15 mouse cellular contexts compared by ENCODE assay signal in the genomic region with DNA sequence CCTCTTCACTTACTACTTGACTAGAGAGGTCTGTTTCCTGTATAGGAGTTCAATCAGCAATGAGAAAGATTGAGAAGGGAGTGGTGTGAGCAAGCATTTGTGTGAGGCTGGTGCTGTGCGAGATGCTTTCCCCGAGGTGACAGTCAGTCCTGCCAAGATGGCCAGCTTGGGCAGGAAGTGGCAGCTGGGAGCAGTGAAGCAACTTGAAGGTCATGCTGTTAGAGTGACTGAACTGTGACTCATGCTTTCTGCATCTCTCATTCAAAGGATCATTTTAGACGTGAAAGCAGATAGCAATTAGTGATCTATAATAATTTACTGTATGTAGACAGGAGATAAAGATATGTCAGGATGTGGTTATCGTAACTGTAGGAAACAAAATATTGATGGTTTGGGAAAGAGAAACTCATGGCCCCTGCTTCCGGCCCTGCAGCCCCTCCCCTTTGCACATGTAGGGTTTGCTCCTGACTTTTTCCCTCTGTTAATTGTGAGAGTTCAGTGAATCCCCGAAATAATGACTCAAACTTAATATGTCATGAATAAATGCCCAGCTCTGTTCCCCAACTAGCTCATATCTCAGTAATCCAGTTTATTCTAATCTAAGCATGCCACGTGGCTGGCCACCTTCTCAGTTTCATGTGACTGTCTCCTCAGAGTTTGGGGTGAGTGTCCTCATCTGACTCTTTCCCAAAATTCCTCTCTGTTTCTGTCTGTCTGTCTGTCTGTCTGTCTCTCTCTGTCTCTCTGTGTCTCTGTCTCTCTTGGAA. TPM values are rescaled to one million over a fixed set of nuclear protein-coding genes. Genes with fewer than 3 reads are reported as not detected.
DNase-seq lines count a peak whose midpoint lies in the region; ATAC-seq and TF ChIP-seq lines count a peak whose summit lies in the region.
"Had no signal": no experiment of that assay in that cellular context is flagged by ENCODE, and none has a peak within 500 bp of the region (broad histone marks: within the 10 kb centered on the region; RNA-seq: fewer than 3 reads in every experiment).

No protein-coding gene starts in this region.

- WGBS in kidney, embryonic 14.5 days: 78% methylated on average over 7 of the region's 7 CpGs

- no peak for TF ChIP-seq EP300 in CH12.LX (IDR thresholded peaks at IDR 0.05; ENCODE audit: low read length)

- H3K36me3 ChIP-seq in CH12.LX (replicated peaks in 1 of 2; ENCODE audit: control insufficient read depth in 1 of 2, insufficient read depth in 1 of 2, low read length in 1 of 2): peaks cover 28 to 62% of the 10 kb centered on the region in 2 experiments
- peaks cover 6% of the 10 kb centered on the region; the same call in 1 of the 2 replicates for H3K36me3 ChIP-seq in kidney, embryonic 14.5 days (ENCODE audit: control insufficient read depth, insufficient read depth, low read length)

- H3K4me2 ChIP-seq in CH12.LX (ENCODE audit: insufficient read depth, low read depth, poor library complexity, severe bottlenecking): no peak overlapping the region
- H3K4me2 ChIP-seq in kidney, embryonic 14.5 days (replicated peaks; ENCODE audit: low read depth, low read length): no peak overlapping the region
- H3K4me2 ChIP-seq: heart, embryonic 15.5 days; hindbrain, embryonic 14.5 days had no signal

- in situ Hi-C loops in CH12.LX (cut with MboI; ENCODE audit: low pct_ligation_motif_present, low pct_unique_long_range_greater_than_20kb, low sequenced_read_pairs): no loop called here

- peaks cover 6% of the 10 kb centered on the region; the same call in 1 of the 2 replicates for H3K79me2 ChIP-seq in CH12.LX (replicated peaks; ENCODE audit: control insufficient read depth, extremely low read depth, insufficient read depth, poor library complexity, severe bottlenecking)

- no peak overlapping the region for H3K27ac ChIP-seq in CH12.LX (ENCODE audit: insufficient read depth, low read depth)
- no peak overlapping the region for H3K27ac ChIP-seq in kidney, embryonic 14.5 days (ENCODE audit: low read depth, low read length)
- H3K27ac ChIP-seq: forebrain, embryonic 10.5 days; heart, embryonic 15.5 days; hindbrain, embryonic 14.5 days; layer of hippocampus, adult 2 months had no signal

- TF ChIP-seq POLR2A in CH12.LX (IDR thresholded peaks at IDR 0.05; ENCODE audit: low read depth, low read length): no peak

- peak; percentile 95 for DNase-seq in 416B (ENCODE audit: low read depth)
- peak; percentile 17 for DNase-seq in CH12.LX (ENCODE audit: extremely low read depth)
- DNase-seq in adrenal gland, postnatal 10 days: peak; percentile 42
- no peak for DNase-seq in urinary bladder, postnatal 4 days (ENCODE audit: low spot score in 2 of 2)
- DNase-seq in layer of hippocampus, postnatal 36 days: no peak
- DNase-seq: cerebellum, adult 9-10 months; gastrocnemius, postnatal 36 days; kidney, adult 9 months; lung, postnatal 4 days had no signal

- no peak for TF ChIP-seq RAD21 in CH12.LX (IDR thresholded peaks at IDR 0.05; ENCODE audit: low read depth, low read length)

- no peaks in the 10 kb centered on the region for H3K9me3 ChIP-seq in CH12.LX (replicated peaks; ENCODE audit: low read length)
- H3K9me3 ChIP-seq in kidney, embryonic 14.5 days (ENCODE audit: control insufficient read depth, low read length): no peaks in the 10 kb centered on the region
- H3K9me3 ChIP-seq: forebrain, embryonic 10.5 days; heart, embryonic 15.5 days had no signal

- TF ChIP-seq CTCF in CH12.LX (conservative IDR thresholded peaks at IDR 0.05 in 1 of 2, IDR thresholded peaks at IDR 0.05 in 1 of 2; ENCODE audit: low read depth in 2 of 2, low read length in 2 of 2): no peak

- dilution Hi-C loops in CH12.LX (cut with MboI; ENCODE audit: extremely low pct_ligation_motif_present, extremely low pct_unique_long_range_greater_than_20kb, low sequenced_read_pairs): no loop called here

- H3K9ac ChIP-seq in CH12.LX (ENCODE audit: insufficient read depth, low read depth): no peak overlapping the region
- no peak overlapping the region for H3K9ac ChIP-seq in kidney, embryonic 14.5 days (ENCODE audit: low read depth, low read length)
- H3K9ac ChIP-seq: heart, embryonic 15.5 days; hindbrain, embryonic 14.5 days had no signal

- ATAC-seq in inflammation-experienced regulatory T-cells, adult 6 months: peak; percentile 18
- ATAC-seq in kidney, embryonic 14.5 days (ENCODE audit: low FRiP score, low TSS enrichment): no peak

- H3K4me1 ChIP-seq in CH12.LX (ENCODE audit: control insufficient read depth in 1 of 2, insufficient read depth in 2 of 2): peaks cover 2 to 26% of the 10 kb centered on the region in 2 experiments; a peak in 2 of 4 replicates
- H3K4me1 ChIP-seq in kidney, embryonic 14.5 days (ENCODE audit: control insufficient read depth, insufficient read depth, low read length): no peaks in the 10 kb centered on the region
- H3K4me1 ChIP-seq: heart, embryonic 15.5 days had no signal

- no peaks in the 10 kb centered on the region for H3K27me3 ChIP-seq in CH12.LX (replicated peaks)
- H3K27me3 ChIP-seq in kidney, embryonic 14.5 days (ENCODE audit: control insufficient read depth, insufficient read depth, low read length): no peaks in the 10 kb centered on the region
- H3K27me3 ChIP-seq: heart, embryonic 15.5 days had no signal

- no peak overlapping the region for H3K4me3 ChIP-seq in CH12.LX (replicated peaks in 1 of 3; ENCODE audit: low read depth in 2 of 3, low read length in 2 of 3, poor library complexity in 1 of 3)
- no peak overlapping the region for H3K4me3 ChIP-seq in kidney, embryonic 14.5 days (ENCODE audit: low read length)
- H3K4me3 ChIP-seq: forebrain, embryonic 10.5 days; heart, embryonic 15.5 days; layer of hippocampus, adult 2 months had no signal

TF ChIP-seq in CH12.LX, 34 proteins besides CTCF, POLR2A, EP300 and RAD21:
- TF ChIP-seq GABPA (IDR thresholded peaks at IDR 0.05; ENCODE audit: insufficient replicate concordance, low read depth, low read length) (no peak), MAFK (IDR thresholded peaks at IDR 0.05; ENCODE audit: insufficient replicate concordance, low read length) (no peak), UBTF (IDR thresholded peaks at IDR 0.05; ENCODE audit: low read depth, low read length) (no peak), E2F4 (IDR thresholded peaks at IDR 0.05; ENCODE audit: insufficient replicate concordance, low read depth, low read length) (no peak)

RNA-seq across cellular contexts. Expression of a gene that starts 11.5 kb away (rescaled TPM):
- 14.3 and 14.8 TPM in 2 replicates for total RNA-seq in CH12.LX (2012; rRNA removed)
- 18.9 and 21.0 TPM in 2 replicates for total RNA-seq in CH12.LX (2014; rRNA removed)
- 14.3 and 17.2 TPM in 2 replicates for polyA plus RNA-seq in CH12.LX (2012; ENCODE audit: insufficient read length, low read depth)
- 10 to 100 TPM in 1 of 2 experiments, 1 to 10 TPM in 1; 8.8 to 13.4 TPM for total RNA-seq in adrenal gland, postnatal 10 days (2021)
- 10 to 100 TPM; 14.8 to 15.4 (median 15.3) TPM for polyA plus RNA-seq in inflammation-experienced regulatory T-cells, adult 6 months (2017; shearing (Covaris generic))
- 13.5 and 18.5 TPM in 2 replicates for polyA plus RNA-seq in kidney, embryonic 14.5 days (2014; fragmentation: Nextera tagmentation; extraction: Ambion mirVana)
- total RNA-seq in layer of hippocampus, postnatal 36 days (2021): 10 to 100 TPM; 10.5 to 11.7 TPM

RNA-seq across cellular contexts. Expression of a gene that starts 45.4 kb away (rescaled TPM):
- total RNA-seq in CH12.LX (2012; rRNA removed): 14.5 and 17.0 TPM in 2 replicates
- total RNA-seq in CH12.LX (2014; rRNA removed): 27.1 and 31.7 TPM in 2 replicates
- polyA plus RNA-seq in CH12.LX (2012; ENCODE audit: insufficient read length, low read depth): 9.9 and 10.8 TPM in 2 replicates
- total RNA-seq in adrenal gland, postnatal 10 days (2021): 10 to 100 TPM; 13.6 to 14.7 TPM
- 1 to 10 TPM in 2 of 3 experiments, under 1 TPM in 1; 0.79 to 2.3 (median 1.3) TPM for polyA plus RNA-seq in inflammation-experienced regulatory T-cells, adult 6 months (2017; shearing (Covaris generic))
- polyA plus RNA-seq in kidney, embryonic 14.5 days (2014; fragmentation: Nextera tagmentation; extraction: Ambion mirVana): 21.7 and 31.8 TPM in 2 replicates
- total RNA-seq in layer of hippocampus, postnatal 36 days (2021): 1 to 10 TPM; 2.1 to 2.8 TPM

RNA-seq across cellular contexts. Expression of a gene that starts 47.1 kb away (rescaled TPM):
- 66.4 and 76.6 TPM in 2 replicates for total RNA-seq in CH12.LX (2012; rRNA removed)
- 85.6 and 110 TPM in 2 replicates for total RNA-seq in CH12.LX (2014; rRNA removed)
- polyA plus RNA-seq in CH12.LX (2012; ENCODE audit: insufficient read length, low read depth): 87.0 and 115 TPM in 2 replicates
- total RNA-seq in adrenal gland, postnatal 10 days (2021): 10 to 100 TPM; 61.6 to 73.9 TPM
- polyA plus RNA-seq in inflammation-experienced regulatory T-cells, adult 6 months (2017; shearing (Covaris generic)): 10 to 100 TPM; 76.9 to 94.8 (median 81.5) TPM
- polyA plus RNA-seq in kidney, embryonic 14.5 days (2014; fragmentation: Nextera tagmentation; extraction: Ambion mirVana): 76.0 and 120 TPM in 2 replicates
- 10 to 100 TPM; 67.6 to 71.4 TPM for total RNA-seq in layer of hippocampus, postnatal 36 days (2021)

Comparison
In these comparisons a context has a peak if more than half of its experiments do, and no peak if none do; other contexts are left out.
1. DNase-seq: peak in 416B (single experiment), CH12.LX (single experiment) and adrenal gland, postnatal 10 days (single experiment); none in urinary bladder, postnatal 4 days (0 of 2) and layer of hippocampus, postnatal 36 days (0 of 2).